Mouse (Mus musculus): ENCODE results near the gene Ubr2. TPM values are rescaled to one million over a fixed set of nuclear protein-coding genes. Genes with fewer than 3 reads are reported as not detected.

Gene Ubr2
- total RNA-seq, 2 experiments from 2014 or later: 71.2 to 83.7 TPM

DNA sequence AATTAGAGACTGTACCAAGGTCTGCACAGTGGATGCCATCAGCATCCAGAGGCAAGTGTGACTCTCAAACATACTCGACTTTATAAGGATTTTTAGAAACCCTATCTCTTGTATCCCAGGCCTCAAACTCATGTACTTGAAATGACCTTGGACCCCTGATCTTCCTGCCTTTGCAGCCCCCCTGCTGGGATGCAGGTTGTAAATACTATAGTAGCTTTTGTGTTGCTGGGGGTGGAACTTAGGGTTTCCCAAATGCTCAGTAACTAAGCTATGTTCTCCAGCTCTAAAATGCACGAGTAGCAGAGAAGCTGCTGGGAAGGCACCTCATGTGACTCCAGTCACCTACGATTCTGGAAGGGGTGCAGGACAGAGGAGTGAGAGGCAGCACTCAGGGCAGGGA, 83.4 kb downstream of the Ubr2 start:
- no peak for DNase-seq

DNA sequence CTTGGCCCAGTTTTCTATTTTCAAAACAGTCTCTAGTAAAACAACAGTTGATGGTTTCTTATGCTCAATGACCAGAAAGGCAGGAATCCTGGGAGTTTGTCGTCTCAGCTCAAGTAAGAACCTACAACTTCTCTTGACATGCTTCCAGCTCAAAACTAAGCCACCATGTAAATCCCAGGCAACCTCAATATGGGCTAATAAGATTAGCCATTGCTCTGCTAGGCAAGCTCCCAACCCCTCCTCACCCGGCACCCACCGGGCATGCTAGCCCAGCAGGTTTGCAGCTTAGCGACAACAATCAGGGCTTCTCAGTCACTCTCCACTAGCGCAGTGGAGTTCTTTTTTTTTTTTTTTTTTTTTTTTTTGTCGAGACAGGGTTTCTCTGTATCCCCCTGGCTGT, 84.2 kb downstream of the Ubr2 start:
- no peak for DNase-seq

DNA sequence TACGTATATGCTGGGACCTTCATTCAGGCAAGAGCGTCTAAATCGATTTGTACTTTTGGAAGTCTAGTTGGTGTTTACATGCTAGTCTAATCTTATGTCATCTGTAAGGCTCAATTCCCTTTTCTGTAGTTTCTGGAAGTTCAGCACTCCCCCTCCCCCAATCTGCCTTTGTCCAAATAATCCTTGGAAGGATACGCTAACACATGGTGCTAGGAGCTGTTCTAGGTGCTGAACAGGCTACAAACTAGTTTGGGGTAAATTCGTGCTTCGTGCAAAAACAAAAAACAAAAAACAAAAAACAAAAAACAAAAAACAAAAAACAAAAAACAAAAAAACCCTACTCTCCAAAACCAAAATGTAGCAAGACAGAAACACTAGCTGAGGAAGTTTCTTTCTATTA, 89.5 kb downstream of the Ubr2 start:
- DNase-seq: peak in 1 of 2 experiments; percentile 31

DNA sequence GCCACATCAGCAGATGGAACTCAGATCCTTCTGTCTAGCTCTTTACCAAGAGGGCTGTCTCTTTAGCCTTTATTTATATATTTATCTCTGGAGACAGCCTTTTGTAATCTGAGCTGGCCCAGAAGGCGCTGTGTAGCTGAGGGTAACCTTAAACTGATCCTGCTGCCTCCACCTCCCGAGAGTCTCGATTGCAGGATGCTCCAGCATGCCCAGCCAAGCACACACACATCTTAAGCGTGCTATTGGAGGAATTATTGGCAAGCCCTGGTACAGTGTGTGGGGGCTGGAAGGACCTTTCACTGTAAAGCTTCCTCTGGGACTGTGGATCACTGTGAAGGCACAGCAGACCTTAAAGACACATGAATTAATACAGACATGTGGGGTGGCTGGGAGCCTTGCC, 91.4 kb downstream of the Ubr2 start:
- no peak for DNase-seq

DNA sequence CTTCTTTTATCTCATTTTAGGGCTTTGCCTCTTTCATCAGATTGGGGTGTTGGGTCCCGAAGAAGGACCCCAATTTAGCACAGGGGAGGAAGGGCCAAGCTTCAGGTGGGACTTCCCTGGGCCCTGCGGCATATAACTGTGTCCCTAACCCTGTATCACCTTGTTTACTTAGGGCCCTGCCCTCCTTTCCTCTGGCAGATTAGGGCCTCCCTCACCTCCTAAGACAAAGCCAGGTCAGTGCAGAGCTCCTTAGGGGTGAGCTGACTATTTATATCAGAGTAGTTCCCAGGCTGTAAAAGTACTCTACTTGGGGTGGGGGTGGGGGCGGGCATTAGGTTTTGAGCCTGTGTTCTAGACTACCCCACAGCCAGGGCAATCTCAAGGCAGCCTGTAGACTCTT, 95.2 kb downstream of the Ubr2 start:
- no peak for DNase-seq

DNA sequence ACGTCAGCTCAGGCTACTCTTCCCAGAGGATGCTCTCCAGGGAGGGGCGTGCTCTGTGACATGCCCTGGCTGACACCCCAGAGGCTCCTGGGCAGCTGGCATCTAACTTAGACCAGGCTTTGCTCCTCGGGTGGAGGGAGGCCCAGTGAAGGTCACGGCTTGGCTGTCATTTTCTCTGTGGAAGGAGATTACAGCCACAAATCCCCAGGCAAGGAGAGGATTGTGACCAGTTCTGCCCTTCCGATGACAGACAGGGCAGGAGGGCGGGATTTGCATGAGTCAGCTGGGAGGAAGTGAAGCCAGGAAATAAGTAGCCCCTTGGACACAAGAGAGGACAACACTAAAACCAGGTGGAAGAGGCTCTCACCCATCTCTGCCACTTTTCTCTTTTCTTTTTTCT, 98.0 kb downstream of the Ubr2 start:
- DNase-seq: peak; percentile 56 to 58

DNA sequence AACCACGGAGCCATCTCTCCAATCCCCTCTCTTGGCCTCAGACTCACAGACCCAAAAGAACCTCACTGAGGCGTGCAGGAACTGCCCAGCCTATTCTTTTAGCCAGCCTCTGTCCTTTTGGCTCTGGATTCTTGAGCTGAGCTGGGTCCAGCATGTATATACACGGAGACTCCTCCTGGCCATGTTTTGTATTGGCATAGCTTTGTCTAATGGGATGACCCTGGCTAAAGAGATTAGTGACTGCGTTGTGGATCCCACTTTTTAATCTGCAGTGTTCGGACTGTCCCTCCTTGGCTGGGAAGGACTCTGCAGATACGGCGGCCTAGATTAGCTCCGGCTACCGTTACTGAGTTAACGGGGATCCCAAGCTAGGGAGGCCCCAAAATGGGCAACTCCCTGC, 100.2 kb downstream of the Ubr2 start, which contains the start of gene Prph2:
Gene Prph2 (plus strand): TSS at position 274 of the 400 bp plus-strand sequence.
- DNase-seq: no peak

DNA sequence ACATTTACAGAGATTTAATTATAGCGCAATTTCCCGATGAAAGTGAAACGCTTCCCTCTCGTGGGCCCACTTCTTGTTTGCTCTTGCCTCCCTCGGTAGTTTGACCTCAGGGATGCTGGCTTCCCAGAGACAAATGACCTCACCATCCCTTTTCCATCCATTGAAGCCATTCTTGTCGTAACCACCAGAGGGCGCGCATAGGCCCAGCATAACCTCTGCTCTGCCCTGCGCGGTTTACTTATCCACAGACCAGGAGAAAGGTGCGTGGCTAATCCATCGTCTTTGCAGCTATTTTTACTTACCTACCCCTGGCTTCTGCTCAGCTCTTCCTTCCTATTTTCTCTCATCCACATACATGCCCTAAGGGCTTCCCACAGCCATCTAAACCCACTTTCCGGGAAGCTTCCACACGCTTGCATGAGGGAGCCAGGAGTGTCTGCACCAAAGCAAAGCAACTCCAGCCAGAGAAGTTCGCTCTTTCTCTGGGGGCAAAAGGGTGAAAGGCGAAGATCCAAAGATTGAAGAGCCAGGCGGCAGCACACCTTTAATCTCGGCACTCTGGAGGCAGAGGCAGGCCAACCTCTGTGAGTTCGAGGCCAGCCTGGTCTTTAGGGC, 106.4 kb downstream of the Ubr2 start:
- DNase-seq: peak; percentile 82 to 84

DNA sequence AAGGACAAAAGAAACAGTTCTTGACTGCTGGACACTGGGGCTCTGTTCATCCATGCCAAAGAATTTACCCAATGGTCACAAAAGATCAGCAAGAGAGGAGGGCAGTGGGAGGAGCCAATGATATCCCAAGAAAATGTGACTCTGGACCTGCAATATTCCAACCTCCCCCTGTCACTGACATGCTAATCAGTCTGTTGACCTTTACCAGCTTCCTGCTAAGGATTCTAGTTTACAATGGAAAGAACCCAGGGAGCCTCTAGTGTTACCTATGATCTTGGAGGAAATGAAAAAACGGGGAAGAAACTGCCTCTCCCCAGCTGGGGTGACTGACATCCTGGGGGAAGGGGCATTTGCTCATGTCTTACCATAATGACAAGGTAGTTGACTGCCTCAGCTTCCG, 109.4 kb downstream of the Ubr2 start:
- DNase-seq: no peak

DNA sequence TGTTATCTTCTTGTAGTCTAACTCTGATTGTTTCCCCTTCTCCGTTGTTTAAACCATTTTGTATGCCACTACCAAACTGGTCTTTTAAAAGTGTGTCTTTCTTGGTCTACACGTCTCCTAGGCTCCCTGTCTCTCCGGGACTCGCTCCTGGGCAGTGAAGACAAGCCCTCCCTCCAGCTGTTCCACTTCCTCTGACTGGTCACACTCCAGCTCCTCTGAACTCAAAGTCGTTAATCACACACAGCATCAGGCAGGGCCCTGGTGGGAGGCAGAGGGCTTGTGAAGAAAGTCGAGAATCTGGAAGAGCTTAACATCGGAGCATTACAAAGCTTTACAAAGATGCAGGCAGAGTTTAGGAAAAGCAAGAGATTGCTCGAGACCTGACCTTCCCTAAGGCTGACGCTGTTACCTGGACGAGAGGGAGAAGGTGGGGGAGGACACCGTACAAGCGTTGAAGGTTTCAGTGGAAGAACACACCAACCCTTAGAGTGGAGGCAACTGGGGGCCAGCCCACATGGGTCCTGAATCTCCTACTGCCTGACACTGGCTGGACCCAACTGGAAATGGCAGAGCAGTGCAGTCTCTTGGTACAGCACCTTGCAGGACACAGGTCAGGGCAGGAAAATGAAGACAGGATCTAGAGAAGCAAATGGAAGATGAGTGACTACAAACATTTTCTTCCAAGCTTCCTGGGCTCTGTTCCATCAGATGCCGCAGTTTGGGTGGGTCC, 113.0 kb downstream of the Ubr2 start:
- no peak for DNase-seq

DNA sequence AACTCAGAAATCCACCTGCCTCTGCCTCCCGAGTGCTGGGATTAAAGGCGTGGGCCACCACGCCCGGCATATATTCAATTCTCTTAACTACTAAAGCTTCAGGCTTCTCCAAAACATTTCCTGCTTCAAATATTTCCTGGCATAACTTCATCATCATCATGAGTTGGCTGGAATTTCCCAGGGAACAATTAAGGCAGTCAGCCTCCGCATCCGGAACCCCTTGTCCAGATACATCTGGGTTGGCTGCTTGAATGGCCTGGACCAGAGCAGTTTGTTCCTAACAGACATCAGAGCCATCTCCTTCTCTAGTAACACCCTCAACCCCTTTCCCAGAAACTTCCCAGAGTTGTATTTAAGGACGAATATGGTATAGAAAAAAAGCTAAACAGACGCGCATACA, 114.9 kb downstream of the Ubr2 start:
- DNase-seq: no peak

DNA sequence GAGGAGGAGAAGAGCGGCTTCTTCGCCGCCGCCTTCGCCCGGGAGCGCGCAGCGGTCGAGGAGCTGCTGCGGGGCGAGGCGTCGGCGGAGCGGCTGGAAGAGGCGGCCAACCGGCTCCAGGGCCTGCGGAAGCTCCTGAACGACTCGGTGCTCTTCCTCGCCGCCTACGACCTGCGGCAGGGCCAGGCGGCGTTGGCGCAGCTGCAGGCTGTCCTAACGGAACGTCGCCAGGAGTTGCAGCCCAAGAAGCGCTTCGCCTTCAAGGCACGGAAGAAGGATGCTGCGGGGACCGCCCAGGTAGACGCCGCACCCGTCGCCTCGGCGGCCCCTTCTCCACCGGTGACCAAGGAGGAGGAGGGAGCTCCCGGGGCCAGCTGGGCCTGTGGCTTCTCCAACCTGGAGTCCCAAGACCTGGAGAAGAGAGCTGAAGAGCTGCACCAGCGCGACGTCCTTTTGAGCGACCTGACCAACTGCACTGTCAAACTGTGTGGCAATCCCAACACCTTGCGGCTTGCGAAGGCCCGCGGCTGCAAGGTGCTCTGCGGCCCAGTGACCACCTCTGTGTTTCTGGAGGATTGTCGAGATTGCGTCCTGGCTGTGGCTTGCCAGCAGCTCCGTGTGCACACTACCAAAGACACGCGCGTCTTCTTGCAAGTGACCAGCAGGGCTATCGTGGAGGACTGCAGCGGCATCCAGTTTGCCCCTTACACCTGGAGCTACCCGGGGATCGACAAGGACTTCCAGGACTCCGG, 119.3 kb downstream of the Ubr2 start:
- DNase-seq: peak; percentile 43 to 57

DNA sequence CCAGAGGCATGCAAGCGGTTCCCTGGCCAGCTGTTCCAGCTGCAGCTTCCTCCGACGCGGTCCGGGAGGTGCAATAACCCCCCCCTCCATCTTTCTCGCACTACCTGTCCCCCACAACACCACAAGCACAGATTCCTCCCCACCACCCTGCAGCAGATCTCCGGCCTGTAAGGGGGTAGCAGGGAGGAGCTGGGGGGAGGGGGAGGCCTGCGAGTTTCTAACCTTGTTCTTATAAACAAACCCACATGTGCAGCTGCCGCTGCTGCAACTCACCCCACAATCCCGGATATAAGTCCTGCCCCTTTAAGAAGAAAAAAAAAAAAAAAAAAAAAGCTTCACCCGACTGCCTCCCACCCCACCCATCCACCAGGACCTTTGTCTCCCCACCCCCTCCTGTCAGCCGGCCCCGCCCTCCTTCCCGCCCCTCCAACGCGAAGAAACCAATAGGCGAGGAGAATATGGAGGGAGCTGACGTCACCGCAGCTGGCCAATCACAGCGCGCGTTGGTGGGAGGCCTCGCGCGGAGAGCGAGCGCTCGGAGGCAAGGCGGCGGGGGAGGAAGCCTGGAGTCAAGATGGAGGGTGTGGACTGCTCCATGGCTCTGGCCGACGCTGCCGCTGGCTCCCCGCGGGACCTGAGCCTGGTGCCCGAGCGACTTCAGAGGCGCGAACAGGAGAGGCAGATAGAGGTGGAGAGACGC, 120.1 kb downstream of the Ubr2 start, which contains the start of gene Tbcc:
Gene Tbcc (plus strand): TSS at position 569 of the 700 bp plus-strand sequence.
- DNase-seq: peak; percentile 98

DNA sequence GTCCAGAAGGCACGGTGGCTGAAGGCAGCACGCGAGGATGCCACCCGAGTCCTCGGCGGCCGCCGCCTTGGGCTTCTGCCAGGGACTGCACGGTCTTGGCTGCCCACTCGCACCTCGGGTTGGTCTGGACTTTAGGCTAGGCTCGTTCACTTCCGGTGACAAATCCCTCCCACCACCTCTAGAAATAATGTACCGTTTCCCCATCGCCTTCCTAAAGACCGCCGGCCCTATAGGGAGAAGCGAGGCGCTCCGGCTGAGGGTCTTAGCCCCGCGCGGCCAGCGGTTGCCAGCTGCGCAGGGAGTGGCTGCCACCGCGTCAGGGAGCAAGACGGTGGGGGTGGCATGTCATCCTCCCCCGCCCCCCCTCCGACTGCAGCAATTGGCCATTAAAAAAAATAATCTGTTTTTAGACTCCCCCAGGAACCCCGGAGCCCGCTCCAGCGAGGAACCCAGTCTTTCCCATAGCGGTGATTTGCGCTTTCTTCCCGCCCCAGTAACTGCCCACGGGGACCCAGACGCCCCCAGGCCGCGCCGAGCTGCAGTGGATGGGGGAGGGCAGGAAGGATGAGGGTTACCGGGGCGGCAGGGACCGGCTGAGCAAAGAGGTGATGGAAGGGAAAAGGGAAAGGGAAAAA, 120.8 kb downstream of the Ubr2 start:
- peak; percentile 88 to 91 for DNase-seq

DNA sequence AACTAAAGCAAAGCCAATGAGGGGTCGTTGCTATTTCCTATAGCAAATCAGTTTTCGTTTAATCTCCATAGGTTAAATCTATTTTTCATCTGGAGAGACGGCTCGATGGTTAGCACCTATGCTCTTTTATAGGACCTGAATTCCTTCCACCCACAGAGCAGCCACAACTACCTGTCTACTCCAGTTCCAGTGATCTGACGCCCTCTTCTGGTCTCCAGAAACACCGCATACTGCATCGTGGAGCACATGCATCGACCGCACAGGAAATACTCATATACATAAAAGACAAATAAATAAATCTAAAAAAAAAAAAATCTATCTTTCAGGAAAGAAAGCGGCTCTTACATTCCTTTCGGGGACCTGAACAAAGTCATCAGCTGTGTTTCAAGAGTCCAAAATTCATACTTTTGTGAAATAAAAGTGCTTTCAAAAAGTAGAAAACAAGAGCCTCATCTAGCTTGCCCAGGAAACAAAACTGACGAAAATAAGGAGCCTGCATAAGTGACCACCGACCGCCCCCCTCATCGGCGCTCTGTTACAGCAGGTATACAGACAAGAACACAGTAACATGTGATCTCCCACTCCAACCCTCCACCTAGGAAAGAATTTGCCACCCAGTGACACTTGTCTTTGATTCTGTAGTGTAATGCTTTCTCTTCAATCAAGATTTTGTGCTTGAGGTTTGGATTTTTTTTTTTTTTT, 121.7 kb downstream of the Ubr2 start:
- peak; percentile 48 to 66 for DNase-seq

DNA sequence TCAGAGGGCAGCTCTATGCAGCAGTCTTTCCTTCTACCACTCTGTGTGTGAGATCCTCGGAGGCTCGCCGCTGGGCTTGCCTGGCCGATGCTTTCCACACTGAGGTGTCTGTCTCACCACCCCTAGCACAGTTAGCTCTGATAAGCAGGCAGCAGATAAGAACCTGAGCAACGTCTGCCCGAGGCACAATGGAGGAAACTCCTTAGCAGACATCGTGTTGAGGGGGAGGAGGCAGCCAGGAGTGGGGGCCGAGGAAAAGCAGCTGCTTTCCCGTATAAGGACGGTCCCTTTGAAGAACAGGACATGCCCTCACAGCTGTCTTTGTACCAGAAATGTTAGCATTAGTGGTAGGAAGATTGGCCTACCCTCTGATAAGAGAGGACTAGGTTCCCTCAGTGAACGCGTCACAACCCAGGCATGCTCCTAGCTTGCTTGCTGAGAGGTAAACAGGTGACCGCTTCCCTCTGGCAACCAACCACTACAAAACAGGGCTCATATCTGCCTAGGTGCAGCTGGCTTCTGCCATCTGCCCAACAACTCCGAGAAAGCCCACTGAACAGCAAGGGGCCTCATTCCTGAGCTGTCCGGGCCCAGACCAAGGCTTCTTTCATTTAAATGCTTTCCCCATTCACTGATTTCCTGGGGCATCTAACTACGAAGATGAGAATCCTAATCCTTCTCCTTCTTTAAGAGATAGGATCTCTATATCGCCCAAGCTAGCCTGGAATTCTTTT, 124.3 kb downstream of the Ubr2 start:
- DNase-seq: no peak

DNA sequence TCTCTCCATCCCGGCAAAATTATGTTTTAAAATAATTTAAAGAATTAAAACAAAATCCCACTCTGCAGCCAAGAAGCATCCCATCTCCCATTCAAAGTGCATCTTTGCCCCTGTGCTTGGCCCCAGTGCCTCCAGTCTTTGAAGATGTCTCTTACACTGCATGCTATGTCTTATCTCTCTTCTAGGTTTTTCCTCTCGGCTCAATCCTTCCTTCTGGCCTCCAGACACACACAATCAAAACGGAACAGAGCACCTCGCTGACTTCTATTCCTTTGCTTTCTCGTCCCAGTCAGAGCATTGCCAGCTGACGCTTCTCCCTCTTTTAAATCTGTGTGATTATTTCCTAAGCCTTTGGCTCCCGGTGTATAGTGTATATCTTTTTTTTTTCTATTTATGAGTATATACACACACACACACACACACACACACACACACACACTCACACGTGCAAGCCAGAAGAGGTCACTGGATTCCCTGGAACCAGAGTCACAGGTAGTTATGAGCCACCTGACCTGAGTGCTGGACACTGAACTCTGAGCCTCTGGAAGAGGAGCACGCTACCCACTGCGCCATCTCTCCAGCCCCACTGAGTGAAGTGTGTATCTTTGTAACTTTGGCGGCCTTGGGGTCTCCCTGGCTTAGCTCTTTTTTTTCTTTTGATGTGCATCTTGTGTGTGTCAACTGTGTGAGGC, 125.0 kb downstream of the Ubr2 start:
- no peak for DNase-seq

DNA sequence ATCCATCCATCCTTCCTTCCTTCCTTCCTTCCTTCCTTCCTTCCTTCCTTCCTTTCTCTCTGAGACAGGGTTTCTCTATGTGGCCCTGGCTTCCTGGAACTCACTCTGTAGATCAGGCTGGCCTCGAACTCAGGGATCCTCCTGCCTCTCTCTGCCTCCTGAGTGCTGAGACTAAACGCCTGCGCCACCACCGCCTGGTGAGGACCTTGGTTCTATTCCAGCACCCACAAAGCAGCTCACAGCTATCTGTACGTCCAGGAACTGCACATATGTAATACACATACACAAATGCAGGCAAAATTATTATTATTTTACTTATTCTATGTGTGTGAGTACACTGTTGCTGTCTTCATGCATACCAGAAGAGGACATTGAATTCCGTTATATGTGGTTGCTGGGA, 125.6 kb downstream of the Ubr2 start:
- DNase-seq: no peak

DNA sequence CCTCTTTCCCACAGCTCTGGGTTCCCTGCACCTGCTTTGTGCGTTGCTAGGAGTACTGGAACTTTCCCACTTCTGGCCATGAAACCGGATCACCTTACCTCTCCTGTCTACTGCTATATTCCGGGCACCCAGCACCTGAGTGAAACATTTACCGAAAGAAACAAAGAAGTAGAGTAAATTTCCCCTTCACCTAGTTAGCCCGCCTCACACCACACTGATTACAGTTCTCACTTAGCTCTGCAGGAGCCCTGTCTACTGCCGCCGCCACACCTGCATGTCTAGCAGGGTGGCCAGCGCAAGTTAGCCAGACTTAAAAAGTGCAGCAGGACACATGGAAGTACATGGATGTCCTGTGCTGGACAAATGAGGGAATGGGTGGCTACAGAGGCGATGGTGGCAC, 127.2 kb downstream of the Ubr2 start:
- DNase-seq: no peak

DNA sequence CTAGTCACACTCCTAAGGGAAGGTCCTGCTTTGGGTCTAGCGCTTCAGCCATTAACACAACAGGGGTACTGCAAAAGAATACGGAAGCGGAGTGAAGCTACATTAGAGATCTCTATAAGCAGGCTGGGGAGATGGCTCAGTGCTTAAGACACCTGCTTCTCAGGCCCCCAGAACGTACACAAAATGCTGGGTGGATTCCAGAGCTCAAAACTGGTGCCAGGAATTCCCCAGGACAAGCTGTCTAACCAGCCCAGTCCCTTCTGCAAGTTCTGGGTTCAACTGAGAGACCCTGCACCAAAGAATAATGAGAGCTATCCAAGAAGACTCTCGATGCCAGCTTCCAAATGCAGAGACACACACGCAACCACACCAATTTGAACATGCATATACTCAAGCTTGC, 128.6 kb downstream of the Ubr2 start:
- no peak for DNase-seq
